Mouse (Mus musculus) stomach, postnatal 0 days (tissue): Measurements from ENCODE around the gene Cacna1i.

ENCODE experiments used
- CTCF ChIP-seq: IDR thresholded peaks from 2 replicates; pipeline ENCODE4 v1.5.1; 2016; ENCODE audit warnings: antibody characterized with exemption, low read depth, mild to moderate bottlenecking, moderate library complexity
- EP300 ChIP-seq: optimal IDR thresholded peaks from 2 replicates; pipeline ENCODE3; 2016; ENCODE audit warnings: antibody characterized with exemption

GRCm38 (mm10) chr15:80253530-80253929 is 33.5 kb upstream of the Cacna1i start:
- TF ChIP-seq CTCF (no peak), EP300 (no peak)
